Mouse (Mus musculus): ENCODE results near the gene Evl. TPM values are rescaled to one million over a fixed set of nuclear protein-coding genes. Genes with fewer than 3 reads are reported as not detected.

The Evl gene
- total RNA-seq, 1 experiment, result 36.4 TPM

- Histone ChIP-seq H3K36me3 (ENCODE audit: control insufficient read depth, insufficient read depth, low read length, poor library complexity, severe bottlenecking) (peaks cover 10% of the 10 kb centered on the region; the same call in 1 of the 2 replicates), H3K4me3 (ENCODE audit: insufficient read depth in 1 of 2, low read depth in 1 of 2, low read length in 2 of 2, poor library complexity in 1 of 2, severe bottlenecking in 1 of 2) (no peak overlapping the region), H3K4me1 (ENCODE audit: control insufficient read depth in 2 of 2, insufficient read depth in 2 of 2, low read length in 2 of 2, poor library complexity in 1 of 2) (peaks cover 0 to 14% of the 10 kb centered on the region in 2 experiments; a peak in 2 of 4 replicates), H3K9me3 (ENCODE audit: control insufficient read depth, insufficient read depth, low read depth, low read length) (no peaks in the 10 kb centered on the region), H3K9ac (ENCODE audit: insufficient read depth, low read depth, low read length, poor library complexity, severe bottlenecking) (no peak overlapping the region), H3K27ac (ENCODE audit: insufficient read depth, low read depth, low read length, poor library complexity, severe bottlenecking) (no peak overlapping the region)
- in situ Hi-C loops (cut with MboI; ENCODE audit: low sequenced_read_pairs in 2 of 2, unreplicated experiment in 2 of 2), result no loop called here
- no peak for TF ChIP-seq HCFC1 (IDR thresholded peaks at IDR 0.05; ENCODE audit: borderline replicate concordance, insufficient read depth, low read length)
- TF ChIP-seq MAFK (IDR thresholded peaks at IDR 0.05; ENCODE audit: insufficient read depth, low read depth, low read length), result no peak
- TF ChIP-seq CHD2 (IDR thresholded peaks at IDR 0.05; ENCODE audit: low read depth, low read length), result no peak
- no peak for DNase-seq (ENCODE audit: low read depth, low spot score)
Measured at GRCm38 (mm10) chr12:108682240-108683023, 127.9 kb downstream of the Evl start.

- in situ Hi-C loops (cut with MboI; ENCODE audit: low sequenced_read_pairs in 2 of 2, unreplicated experiment in 2 of 2), result no loop called here
- 0 out of 2 replicates have a peak, but pooled peaks cover 3% of the 10 kb centered on the region for H3K36me3 ChIP-seq (ENCODE audit: control insufficient read depth, insufficient read depth, low read length, poor library complexity, severe bottlenecking)
- no peak overlapping the region for H3K4me3 ChIP-seq (ENCODE audit: insufficient read depth in 1 of 2, low read depth in 1 of 2, low read length in 2 of 2, poor library complexity in 1 of 2, severe bottlenecking in 1 of 2)
- H3K9ac ChIP-seq (ENCODE audit: insufficient read depth, low read depth, low read length, poor library complexity, severe bottlenecking), result no peak overlapping the region
- DNase-seq (ENCODE audit: low read depth, low spot score), result no peak
- TF ChIP-seq MAFK (IDR thresholded peaks at IDR 0.05; ENCODE audit: insufficient read depth, low read depth, low read length) (no peak), ZC3H11A (IDR thresholded peaks at IDR 0.05; ENCODE audit: borderline replicate concordance, low read depth, low read length) (no peak), HCFC1 (IDR thresholded peaks at IDR 0.05; ENCODE audit: borderline replicate concordance, insufficient read depth, low read length) (no peak), ZNF384 (IDR thresholded peaks at IDR 0.05; ENCODE audit: low read depth, low read length) (no peak), CHD2 (IDR thresholded peaks at IDR 0.05; ENCODE audit: low read depth, low read length) (no peak)
- no peaks in the 10 kb centered on the region for H3K9me3 ChIP-seq (ENCODE audit: control insufficient read depth, insufficient read depth, low read depth, low read length)
- no peak overlapping the region for H3K27ac ChIP-seq (ENCODE audit: insufficient read depth, low read depth, low read length, poor library complexity, severe bottlenecking)
- H3K4me1 ChIP-seq (ENCODE audit: control insufficient read depth in 2 of 2, insufficient read depth in 2 of 2, low read length in 2 of 2, poor library complexity in 1 of 2), result peaks cover 3 to 24% of the 10 kb centered on the region in 2 experiments; a peak in 2 of 4 replicates
Measured at GRCm38 (mm10) chr12:108686463-108686862, 131.9 kb downstream of the Evl start.

GRCm38 (mm10) chr12:108686926-108687325, 132.4 kb downstream of the Evl start:
- H3K9ac ChIP-seq (ENCODE audit: insufficient read depth, low read depth, low read length, poor library complexity, severe bottlenecking), result no peak overlapping the region
- peaks cover 3 to 24% of the 10 kb centered on the region in 2 experiments; a peak in 2 of 4 replicates for H3K4me1 ChIP-seq (ENCODE audit: control insufficient read depth in 2 of 2, insufficient read depth in 2 of 2, low read length in 2 of 2, poor library complexity in 1 of 2)
- no peaks in the 10 kb centered on the region for H3K9me3 ChIP-seq (ENCODE audit: control insufficient read depth, insufficient read depth, low read depth, low read length)
- H3K36me3 ChIP-seq (ENCODE audit: control insufficient read depth, insufficient read depth, low read length, poor library complexity, severe bottlenecking), result 0 out of 2 replicates have a peak, but pooled peaks cover 3% of the 10 kb centered on the region
- in situ Hi-C loops (cut with MboI; ENCODE audit: low sequenced_read_pairs in 2 of 2, unreplicated experiment in 2 of 2), result no loop called here
- H3K4me3 ChIP-seq (ENCODE audit: insufficient read depth in 1 of 2, low read depth in 1 of 2, low read length in 2 of 2, poor library complexity in 1 of 2, severe bottlenecking in 1 of 2), result no peak overlapping the region
- TF ChIP-seq ZNF384 (IDR thresholded peaks at IDR 0.05; ENCODE audit: low read depth, low read length) (no peak), ZC3H11A (IDR thresholded peaks at IDR 0.05; ENCODE audit: borderline replicate concordance, low read depth, low read length) (0 out of 2 replicates have a peak, but pooled peaks have one; percentile 11)
- no peak for DNase-seq (ENCODE audit: low read depth, low spot score)
- H3K27ac ChIP-seq (ENCODE audit: insufficient read depth, low read depth, low read length, poor library complexity, severe bottlenecking), result no peak overlapping the region

GRCm38 (mm10) chr12:108689167-108689566, 134.6 kb downstream of the Evl start:
- Histone ChIP-seq H3K27ac (ENCODE audit: insufficient read depth, low read depth, low read length, poor library complexity, severe bottlenecking) (no peak overlapping the region), H3K4me3 (ENCODE audit: insufficient read depth in 1 of 2, low read depth in 1 of 2, low read length in 2 of 2, poor library complexity in 1 of 2, severe bottlenecking in 1 of 2) (no peak overlapping the region), H3K9ac (ENCODE audit: insufficient read depth, low read depth, low read length, poor library complexity, severe bottlenecking) (no peak overlapping the region), H3K9me3 (ENCODE audit: control insufficient read depth, insufficient read depth, low read depth, low read length) (no peaks in the 10 kb centered on the region), H3K4me1 (ENCODE audit: control insufficient read depth in 2 of 2, insufficient read depth in 2 of 2, low read length in 2 of 2, poor library complexity in 1 of 2) (peaks cover 3 to 24% of the 10 kb centered on the region in 2 experiments; a peak in 2 of 4 replicates), H3K36me3 (ENCODE audit: control insufficient read depth, insufficient read depth, low read length, poor library complexity, severe bottlenecking) (no peaks in the 10 kb centered on the region)
- TF ChIP-seq HCFC1 (IDR thresholded peaks at IDR 0.05; ENCODE audit: borderline replicate concordance, insufficient read depth, low read length) (no peak), ZC3H11A (IDR thresholded peaks at IDR 0.05; ENCODE audit: borderline replicate concordance, low read depth, low read length) (no peak), MAFK (IDR thresholded peaks at IDR 0.05; ENCODE audit: insufficient read depth, low read depth, low read length) (no peak), CHD2 (IDR thresholded peaks at IDR 0.05; ENCODE audit: low read depth, low read length) (no peak), ZNF384 (IDR thresholded peaks at IDR 0.05; ENCODE audit: low read depth, low read length) (no peak)
- in situ Hi-C loops (cut with MboI; ENCODE audit: low sequenced_read_pairs in 2 of 2, unreplicated experiment in 2 of 2), result no loop called here
- DNase-seq (ENCODE audit: low read depth, low spot score), result no peak
